Mouse (Mus musculus) neural tube, embryonic 15.5 days (tissue): Measurements from ENCODE around the gene Gstm3. TPM values are rescaled to one million over a fixed set of nuclear protein-coding genes. Genes with fewer than 3 reads are reported as not detected.

Experiments used
- ATAC-seq: fragments of 200-750 bp; cut with Nextera tagmentation; 2 replicates; pipeline ENCODE4 v1.8.0; 2017; ENCODE audit warnings: mild to moderate bottlenecking, moderate TSS enrichment, moderate library complexity; ENCODE audit not compliant: low FRiP score
- H3K27ac ChIP-seq: fragments of 300-500 bp; sonication (generic); replicated peaks from 2 replicates; pipeline ENCODE4 v1.5.1; 2015; ENCODE audit warnings: mild to moderate bottlenecking, inconsistent platforms
- H3K27me3 ChIP-seq: fragments of 300-500 bp; sonication (generic); replicated peaks from 2 replicates; pipeline ENCODE4 v1.6.1; 2015; ENCODE audit warnings: inconsistent platforms
- H3K36me3 ChIP-seq: fragments of 300-500 bp; sonication (generic); 2 replicates; pipeline ENCODE4 v1.6.1; 2015; ENCODE audit warnings: inconsistent platforms
- H3K4me1 ChIP-seq: fragments of 300-500 bp; sonication (generic); 2 replicates; pipeline ENCODE4 v1.6.1; 2015; ENCODE audit warnings: inconsistent platforms
- H3K4me2 ChIP-seq: fragments of 300-500 bp; sonication (generic); 2 replicates; pipeline ENCODE4 v1.6.1; 2015; ENCODE audit warnings: inconsistent platforms, mild to moderate bottlenecking, moderate library complexity
- H3K4me3 ChIP-seq: fragments of 300-500 bp; sonication (generic); replicated peaks from 2 replicates; pipeline ENCODE4 v1.5.1; 2015; ENCODE audit warnings: mild to moderate bottlenecking, inconsistent platforms
- H3K9ac ChIP-seq: fragments of 300-500 bp; sonication (generic); replicated peaks from 2 replicates; pipeline ENCODE4 v1.6.1; 2015; ENCODE audit warnings: mild to moderate bottlenecking, inconsistent platforms
- H3K9me3 ChIP-seq: fragments of 300-500 bp; sonication (generic); replicated peaks from 2 replicates; pipeline ENCODE4 v1.6.1; 2016; ENCODE audit warnings: inconsistent platforms
- WGBS: fragments of 180-500 bp; shearing (Covaris S2); methylation state at CpG from one replicate; pipeline ENCODE4 v1.1.7; 2015; ENCODE audit warnings: mixed read lengths; 5-methylcytosine and 5-hydroxymethylcytosine counted together
- polyA plus RNA-seq: library from polyadenylated mRNA; unstranded; fragments of >200 nt; fragmentation: Nextera tagmentation; extraction: Ambion mirVana; gene quantifications from 2 replicates; pipeline ENCODE4 v1.2.1, GENCODE M21; 2015

Gene Gstm3
- polyA plus RNA-seq, 1 experiment from 2014 or later, result not detected

DNA sequence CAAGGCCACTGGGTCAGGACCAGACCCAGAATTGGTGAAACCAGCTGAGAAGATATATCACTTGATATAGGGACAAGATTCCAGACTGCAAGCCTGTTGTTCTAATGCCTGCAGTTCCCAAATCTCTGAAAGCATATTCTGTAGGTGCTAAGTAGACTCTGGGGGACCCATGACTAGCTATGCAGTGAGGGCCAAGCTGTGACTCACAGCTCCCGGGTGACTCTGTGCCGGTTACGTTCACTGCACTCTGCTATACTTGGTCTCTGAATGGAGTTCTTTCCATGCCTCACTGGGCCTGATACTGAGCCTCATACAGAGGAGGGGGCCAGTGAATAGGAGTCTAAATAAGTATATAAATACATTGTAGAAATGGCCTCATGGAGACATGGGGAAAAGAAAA lies 41.2 kb downstream of the Gstm3 start:
- no peak for ATAC-seq
- no peak overlapping the region for H3K4me3 ChIP-seq
- no peaks in the 10 kb centered on the region for H3K36me3 ChIP-seq
- WGBS, result 43% methylated on average over 3 of the region's 3 CpGs
- no peaks in the 10 kb centered on the region for H3K9me3 ChIP-seq
- H3K27ac ChIP-seq, result peak overlapping the region; percentile 37; the same call in 1 of the 2 replicates
- H3K27me3 ChIP-seq, result no peaks in the 10 kb centered on the region
- H3K4me1 ChIP-seq, result peaks cover 31% of the 10 kb centered on the region
- no peak overlapping the region for H3K9ac ChIP-seq
- no peak overlapping the region for H3K4me2 ChIP-seq

DNA sequence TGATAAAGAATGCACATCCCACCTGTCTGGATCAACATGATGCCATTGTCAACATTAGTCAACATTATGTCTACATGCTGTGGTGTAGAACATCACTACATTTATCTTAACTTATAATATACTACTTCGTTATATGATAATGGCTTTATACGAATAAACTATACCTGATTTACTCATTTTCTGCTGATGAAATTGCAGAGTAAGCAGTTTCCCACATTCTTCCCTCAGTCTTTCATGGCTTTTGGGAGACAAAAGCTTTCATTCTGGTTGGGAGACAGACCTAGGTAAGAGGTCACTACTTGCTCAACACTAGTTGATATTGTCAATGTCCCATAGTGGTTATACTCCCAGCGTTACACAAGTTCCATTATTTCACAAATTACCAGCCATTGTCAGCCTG lies 43.7 kb downstream of the Gstm3 start:
- H3K36me3 ChIP-seq, result no peaks in the 10 kb centered on the region
- H3K27ac ChIP-seq, result no peak overlapping the region
- H3K9ac ChIP-seq, result no peak overlapping the region
- no peak overlapping the region for H3K4me3 ChIP-seq
- H3K9me3 ChIP-seq, result no peaks in the 10 kb centered on the region
- ATAC-seq, result no peak
- H3K27me3 ChIP-seq, result no peaks in the 10 kb centered on the region
- no peak overlapping the region for H3K4me2 ChIP-seq
- peaks cover 19% of the 10 kb centered on the region for H3K4me1 ChIP-seq
- WGBS, result 92% methylated on average over 3 of the region's 3 CpGs

- no peak overlapping the region for H3K27ac ChIP-seq
- peaks cover 3% of the 10 kb centered on the region; the same call in 1 of the 2 replicates for H3K4me1 ChIP-seq
- H3K36me3 ChIP-seq, result no peaks in the 10 kb centered on the region
- H3K27me3 ChIP-seq, result no peaks in the 10 kb centered on the region
- no peaks in the 10 kb centered on the region for H3K9me3 ChIP-seq
- H3K4me2 ChIP-seq, result no peak overlapping the region
- 94% methylated on average over 5 of the region's 5 CpGs for WGBS
- H3K4me3 ChIP-seq, result no peak overlapping the region
- H3K9ac ChIP-seq, result no peak overlapping the region
- ATAC-seq, result no peak
These were observed 48.7 kb downstream of the Gstm3 start for GRCm38 (mm10) chr3:107920348-107920747.

GRCm38 (mm10) chr3:107917783-107918408 lies 51.2 kb downstream of the Gstm3 start:
- WGBS, result 60% methylated on average over 7 of the region's 7 CpGs
- no peak overlapping the region for H3K9ac ChIP-seq
- no peak overlapping the region for H3K4me3 ChIP-seq
- H3K27me3 ChIP-seq, result no peaks in the 10 kb centered on the region
- ATAC-seq, result no peak; the same call in 1 of the 2 replicates
- no peaks in the 10 kb centered on the region for H3K36me3 ChIP-seq
- H3K4me1 ChIP-seq, result peaks cover 3% of the 10 kb centered on the region; the same call in 1 of the 2 replicates
- H3K4me2 ChIP-seq, result no peak overlapping the region
- H3K27ac ChIP-seq, result no peak overlapping the region
- H3K9me3 ChIP-seq, result no peaks in the 10 kb centered on the region

- no peaks in the 10 kb centered on the region for H3K27me3 ChIP-seq
- H3K9ac ChIP-seq, result no peak overlapping the region
- H3K9me3 ChIP-seq, result no peaks in the 10 kb centered on the region
- ATAC-seq, result no peak
- no peak overlapping the region for H3K4me2 ChIP-seq
- H3K4me1 ChIP-seq, result peaks cover 3% of the 10 kb centered on the region; the same call in 1 of the 2 replicates
- H3K4me3 ChIP-seq, result no peak overlapping the region
- no peak overlapping the region for H3K27ac ChIP-seq
- 85% methylated on average over 3 of the region's 3 CpGs for WGBS
- no peaks in the 10 kb centered on the region for H3K36me3 ChIP-seq
These were observed 52.0 kb downstream of the Gstm3 start for GRCm38 (mm10) chr3:107917097-107917496.

- no peak for ATAC-seq
- no peak overlapping the region for H3K4me3 ChIP-seq
- H3K4me1 ChIP-seq, result peaks cover 3% of the 10 kb centered on the region; the same call in 1 of the 2 replicates
- no peak overlapping the region for H3K27ac ChIP-seq
- no peak overlapping the region for H3K4me2 ChIP-seq
- 88% methylated on average over 15 of the region's 15 CpGs for WGBS
- no peaks in the 10 kb centered on the region for H3K9me3 ChIP-seq
- H3K9ac ChIP-seq, result no peak overlapping the region
- no peaks in the 10 kb centered on the region for H3K27me3 ChIP-seq
- no peaks in the 10 kb centered on the region for H3K36me3 ChIP-seq
These were observed 52.4 kb downstream of the Gstm3 start for GRCm38 (mm10) chr3:107916674-107917073.

Other genes starting within 250 kb of the Gstm3 start
- 7.8 and 8.4 TPM in 2 replicates for gene Csf1, start 208.8 kb downstream of the Gstm3 start, polyA plus RNA-seq
- 6.3 TPM in 1 of 2 replicates, not detected in the other for gene Eps8l3, start 92.1 kb downstream of the Gstm3 start, polyA plus RNA-seq
- 222 and 263 TPM in 2 replicates for gene Gstm5, start 73.5 kb downstream of the Gstm3 start, polyA plus RNA-seq
- 42.2 and 50.6 TPM in 2 replicates for gene Gstm7, start 37.5 kb downstream of the Gstm3 start, polyA plus RNA-seq
- gene Gstm6, start 25.5 kb downstream of the Gstm3 start, polyA plus RNA-seq, result 9.0 and 10.6 TPM in 2 replicates
- 7.4 and 23.4 TPM in 2 replicates for gene Gstm2, start 17.2 kb upstream of the Gstm3 start, polyA plus RNA-seq
- gene Gstm1, start 48.7 kb upstream of the Gstm3 start, polyA plus RNA-seq, result 161 and 189 TPM in 2 replicates
- gene Gstm4, start 75.6 kb upstream of the Gstm3 start, polyA plus RNA-seq, result 19.1 and 21.0 TPM in 2 replicates
- 64.1 and 66.9 TPM in 2 replicates for gene Ampd2, start 117.4 kb upstream of the Gstm3 start, polyA plus RNA-seq
- 0.13 and 0.43 TPM in 2 replicates for gene Gnat2, start 123.5 kb upstream of the Gstm3 start, polyA plus RNA-seq
- gene Gnai3, start 176.9 kb upstream of the Gstm3 start, polyA plus RNA-seq, result 103 and 121 TPM in 2 replicates
- gene Gpr61, start 185.6 kb upstream of the Gstm3 start, polyA plus RNA-seq, result 6.1 and 7.7 TPM in 2 replicates
- gene Amigo1, start 217.1 kb upstream of the Gstm3 start, polyA plus RNA-seq, result 10.2 and 14.4 TPM in 2 replicates
- 3.1 TPM in 2 replicates for gene Cyb561d1, start 231.9 kb upstream of the Gstm3 start, polyA plus RNA-seq
- gene Atxn7l2, start 241.7 kb upstream of the Gstm3 start, polyA plus RNA-seq, result 18.4 and 21.2 TPM in 2 replicates